Mouse (Mus musculus) kidney, postnatal 0 days (tissue): ENCODE measurements at regions not wholly inside any gene's neighbourhood (a gene's known extent, or its start where the extent isn't known, plus 50 kb on each side); places are given as distances from the start of the nearest gene placed in this dataset.

Source experiments
- ATAC-seq: fragments of 200-750 bp; cut with Nextera tagmentation; replicated peaks from 2 replicates; pipeline ENCODE4 v1.8.0; 2017; ENCODE audit warnings: low read depth, moderate number of reproducible peaks, moderate TSS enrichment, moderate library complexity; ENCODE audit not compliant: low FRiP score
- DNase-seq: peaks from one replicate; pipeline ENCODE4 v3.0.0-alpha.2; 2016; ENCODE audit warnings: low spot score
- H3K27ac ChIP-seq: fragments of 300-500 bp; sonication (generic); 2 replicates; pipeline ENCODE4 v1.5.1; 2014; ENCODE audit warnings: mild to moderate bottlenecking
- H3K27me3 ChIP-seq: fragments of 300-500 bp; sonication (generic); 2 replicates; pipeline ENCODE4 v1.6.1; 2014; ENCODE audit warnings: low read length, mixed read lengths; ENCODE audit not compliant: insufficient read depth
- H3K36me3 ChIP-seq: fragments of 300-500 bp; sonication (generic); 2 replicates; pipeline ENCODE4 v1.6.1; 2014; ENCODE audit warnings: low read length, mixed read lengths; ENCODE audit not compliant: insufficient read depth
- H3K4me1 ChIP-seq: fragments of 300-500 bp; sonication (generic); replicated peaks from 2 replicates; pipeline ENCODE4 v1.6.1; 2014; ENCODE audit warnings: antibody characterized with exemption, low read length, mixed read lengths; ENCODE audit not compliant: insufficient read depth
- H3K4me2 ChIP-seq: fragments of 300-500 bp; sonication (generic); 2 replicates; pipeline ENCODE4 v1.6.1; 2014; ENCODE audit warnings: mild to moderate bottlenecking, low read length, moderate library complexity, mixed read lengths
- H3K4me3 ChIP-seq: fragments of 300-500 bp; sonication (generic); replicated peaks from 2 replicates; pipeline ENCODE4 v1.5.1; 2014; ENCODE audit warnings: low read depth, low read length
- H3K9ac ChIP-seq: fragments of 300-500 bp; sonication (generic); 2 replicates; pipeline ENCODE4 v1.6.1; 2014; ENCODE audit warnings: low read depth, low read length
- H3K9me3 ChIP-seq: fragments of 300-500 bp; sonication (generic); replicated peaks from 2 replicates; pipeline ENCODE4 v1.6.1; 2016; ENCODE audit warnings: low read length, inconsistent platforms, mixed read lengths
- CTCF ChIP-seq: IDR thresholded peaks from 2 replicates; pipeline ENCODE4 v1.5.1; 2016; ENCODE audit warnings: antibody characterized with exemption, low read depth, mild to moderate bottlenecking, moderate library complexity
- WGBS: fragments of 180-500 bp; shearing (Covaris S2); extraction: QIAGEN DNeasy Blood & Tissue Kit; methylation state at CpG from one replicate; pipeline ENCODE4 v1.1.7; 2014; 5-methylcytosine and 5-hydroxymethylcytosine counted together

GRCm38 (mm10) chr4:55973706-55974105, 441.4 kb upstream of the Klf4 start:
- WGBS = 91% methylated on average over 1 of the region's 1 CpGs
- ATAC-seq (no peak), DNase-seq (no peak)
- Histone ChIP-seq H3K4me1 (no peaks in the 10 kb centered on the region), H3K27ac (no peak overlapping the region), H3K4me3 (no peak overlapping the region), H3K9me3 (no peaks in the 10 kb centered on the region), H3K27me3 (no peaks in the 10 kb centered on the region), H3K36me3 (no peaks in the 10 kb centered on the region), H3K4me2 (no peak overlapping the region), H3K9ac (no peak overlapping the region)
- no peak for TF ChIP-seq CTCF

- Histone ChIP-seq H3K27me3 (no peaks in the 10 kb centered on the region), H3K4me2 (no peak overlapping the region), H3K9me3 (no peaks in the 10 kb centered on the region), H3K4me3 (no peak overlapping the region), H3K9ac (no peak overlapping the region), H3K4me1 (no peaks in the 10 kb centered on the region), H3K36me3 (no peaks in the 10 kb centered on the region), H3K27ac (no peak overlapping the region)
- no peak for ATAC-seq
- DNase-seq = peak; percentile 71
- TF ChIP-seq CTCF = no peak
- 59% methylated on average over 7 of the region's 7 CpGs for WGBS
Measured at GRCm38 (mm10) chr4:55972235-55972819, 440.1 kb upstream of the Klf4 start.

GRCm38 (mm10) chr4:55960063-55960462, 427.8 kb upstream of the Klf4 start:
- ATAC-seq (no peak), DNase-seq (no peak)
- no peaks in the 10 kb centered on the region for H3K4me1 ChIP-seq
- H3K36me3 ChIP-seq = no peaks in the 10 kb centered on the region
- no peak overlapping the region for H3K27ac ChIP-seq
- TF ChIP-seq CTCF = no peak
- H3K4me2 ChIP-seq = no peak overlapping the region
- no peak overlapping the region for H3K4me3 ChIP-seq
- H3K27me3 ChIP-seq = no peaks in the 10 kb centered on the region
- no peaks in the 10 kb centered on the region for H3K9me3 ChIP-seq
- H3K9ac ChIP-seq = no peak overlapping the region
- WGBS = 79% methylated on average over 1 of the region's 1 CpGs

GRCm38 (mm10) chr4:55953701-55954100, 421.4 kb upstream of the Klf4 start:
- no peak for ATAC-seq
- Histone ChIP-seq H3K27ac (no peak overlapping the region), H3K4me2 (no peak overlapping the region), H3K27me3 (no peaks in the 10 kb centered on the region), H3K9ac (no peak overlapping the region), H3K9me3 (no peaks in the 10 kb centered on the region), H3K36me3 (no peaks in the 10 kb centered on the region), H3K4me3 (no peak overlapping the region), H3K4me1 (no peaks in the 10 kb centered on the region)
- TF ChIP-seq CTCF = no peak
- DNase-seq = no peak
- WGBS = 87% methylated on average over 1 of the region's 1 CpGs

GRCm38 (mm10) chr4:55952220-55952619, 420.0 kb upstream of the Klf4 start:
- no peak overlapping the region for H3K4me3 ChIP-seq
- H3K4me1 ChIP-seq = no peaks in the 10 kb centered on the region
- no peaks in the 10 kb centered on the region for H3K27me3 ChIP-seq
- no peak overlapping the region for H3K27ac ChIP-seq
- no peak for ATAC-seq
- peak; percentile 79 for DNase-seq
- WGBS = 52% methylated on average over 3 of the region's 3 CpGs
- H3K4me2 ChIP-seq = no peak overlapping the region
- H3K9ac ChIP-seq = no peak overlapping the region
- no peaks in the 10 kb centered on the region for H3K36me3 ChIP-seq
- no peaks in the 10 kb centered on the region for H3K9me3 ChIP-seq
- TF ChIP-seq CTCF = no peak

- Histone ChIP-seq H3K9ac (no peak overlapping the region), H3K4me2 (no peak overlapping the region), H3K4me3 (no peak overlapping the region), H3K27me3 (no peaks in the 10 kb centered on the region), H3K4me1 (no peaks in the 10 kb centered on the region), H3K36me3 (no peaks in the 10 kb centered on the region), H3K27ac (no peak overlapping the region), H3K9me3 (no peaks in the 10 kb centered on the region)
- DNase-seq = no peak
- ATAC-seq = no peak
- no peak for TF ChIP-seq CTCF
- 39% methylated on average over 1 of the region's 1 CpGs for WGBS
Measured at GRCm38 (mm10) chr4:55941423-55941822, 409.2 kb upstream of the Klf4 start.

- H3K27ac ChIP-seq = no peak overlapping the region
- no peak overlapping the region for H3K9ac ChIP-seq
- H3K4me2 ChIP-seq = no peak overlapping the region
- WGBS = 53% methylated on average over 4 of the region's 4 CpGs
- TF ChIP-seq CTCF = no peak
- no peaks in the 10 kb centered on the region for H3K27me3 ChIP-seq
- ATAC-seq = no peak
- DNase-seq = no peak
- H3K36me3 ChIP-seq = no peaks in the 10 kb centered on the region
- no peaks in the 10 kb centered on the region for H3K9me3 ChIP-seq
- H3K4me3 ChIP-seq = no peak overlapping the region
- no peaks in the 10 kb centered on the region for H3K4me1 ChIP-seq
Measured at GRCm38 (mm10) chr4:55938383-55938782, 406.1 kb upstream of the Klf4 start.
